19 mouse cellular contexts compared by ENCODE assay signal in the genomic region with DNA sequence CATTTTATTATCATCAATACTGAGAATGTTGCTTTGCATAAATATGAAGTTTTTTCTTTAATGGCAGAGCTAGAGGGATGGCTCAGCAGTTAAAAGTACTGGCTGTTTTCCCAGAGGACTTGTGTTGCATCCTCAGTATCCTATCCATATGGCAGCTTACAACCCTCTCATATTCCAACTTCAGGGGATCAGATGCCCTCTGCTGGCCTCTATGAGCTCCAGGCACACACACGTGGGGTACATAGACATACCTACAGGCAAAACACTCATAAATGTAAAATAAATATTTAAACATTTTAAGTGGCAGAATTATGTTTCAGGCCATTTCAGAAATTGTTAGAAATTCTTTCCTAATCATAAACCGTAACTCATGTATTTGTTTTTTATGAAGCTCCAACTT. TPM values are rescaled to one million over a fixed set of nuclear protein-coding genes. Genes with fewer than 3 reads are reported as not detected.
DNase-seq lines count a peak whose midpoint lies in the region; TF ChIP-seq lines count a peak whose summit lies in the region.
"Had no signal": no experiment of that assay in that cellular context is flagged by ENCODE, and none has a peak within 500 bp of the region (broad histone marks: within the 10 kb centered on the region; RNA-seq: fewer than 3 reads in every experiment).

No protein-coding gene starts in this region.

- peak; percentile 52 for TF ChIP-seq CTCF in layer of hippocampus, adult 2 months (conservative IDR thresholded peaks at IDR 0.05)

- no peak overlapping the region for H3K4me3 ChIP-seq in layer of hippocampus, adult 2 months
- H3K4me3 ChIP-seq: forebrain, embryonic 15.5 days; hindbrain, embryonic 12.5 days; kidney, embryonic 15.5 days; midbrain, embryonic 10.5 days; stomach, embryonic 15.5 days had no signal

- H3K27ac ChIP-seq in layer of hippocampus, adult 2 months = no peak overlapping the region
- H3K27ac ChIP-seq: forebrain, embryonic 15.5 days; hindbrain, embryonic 12.5 days; kidney, embryonic 15.5 days; macrophage; midbrain, embryonic 10.5 days; stomach, embryonic 15.5 days had no signal

- no peak for DNase-seq in layer of hippocampus, adult 2 months (ENCODE audit: low spot score in 2 of 2)
- DNase-seq in layer of hippocampus, adult 18-20 months (ENCODE audit: low spot score in 2 of 2) = no peak
- DNase-seq in 3T3-L1 (ENCODE audit: low read depth, low spot score) (peak; percentile 30), A20 (ENCODE audit: low read depth, low spot score) (peak; percentile 39), R1 (ENCODE audit: low read depth, low spot score) (peak; percentile 60)
- DNase-seq in cerebellum, adult 18-20 months = no peak
- no peak for DNase-seq in spleen, adult 12 weeks (ENCODE audit: low spot score)
- DNase-seq: adrenal gland, postnatal 10 days; cerebellum, postnatal 14 days; gastrocnemius, postnatal 36 days; heart, postnatal 10 days; layer of hippocampus, postnatal 36 days; thymus, adult 2 months had no signal

RNA-seq across cellular contexts. Expression of a gene that starts 43.5 kb away (rescaled TPM):
- total RNA-seq in layer of hippocampus, adult 2 months (2021) = 10 to 100 TPM; 47.7 to 54.5 TPM
- total RNA-seq in layer of hippocampus, adult 18-20 months (2021) = 10 to 100 TPM; 51.7 to 57.9 TPM

Comparison
In these comparisons a context has a peak if more than half of its experiments do, and no peak if none do; other contexts are left out.
1. DNase-seq: peak in 3T3-L1 (single experiment), A20 (single experiment) and R1 (single experiment); none in layer of hippocampus, adult 2 months (0 of 2), layer of hippocampus, adult 18-20 months (0 of 2), cerebellum, adult 18-20 months (0 of 2) and spleen, adult 12 weeks (single experiment).